Mouse (Mus musculus) CH12.LX (cell line): Measurements from ENCODE around the gene Ccdc137. TPM values are rescaled to one million over a fixed set of nuclear protein-coding genes. Genes with fewer than 3 reads are reported as not detected.

Experiments
- DNase-seq: peaks from one replicate; pipeline ENCODE4 v3.0.0-alpha.2; 2013; ENCODE audit errors: extremely low read depth
- H3K27ac ChIP-seq: 2 replicates; pipeline ENCODE4 v1.5.1; 2012; ENCODE audit warnings: low read depth, mild to moderate bottlenecking, control low read depth, moderate library complexity; ENCODE audit not compliant: insufficient read depth
- H3K27me3 ChIP-seq: replicated peaks from 2 replicates; pipeline ENCODE3; 2012; ENCODE audit warnings: inconsistent platforms
- H3K36me3 ChIP-seq, 2 experiments: replicated peaks in 1 of 2; 2 replicates each; pipeline versions ENCODE3 to v1.6.1; 2012; ENCODE audit warnings: inconsistent platforms in 1 of 2, low read length in 1 of 2, mild to moderate bottlenecking in 1 of 2, mixed read lengths in 1 of 2, moderate library complexity in 1 of 2; ENCODE audit not compliant: control insufficient read depth in 1 of 2, insufficient read depth in 1 of 2
- H3K4me1 ChIP-seq, 2 experiments: 2 replicates each; pipeline ENCODE4 v1.6.1; 2012; ENCODE audit warnings: inconsistent platforms in 1 of 2, moderate library complexity in 1 of 2; ENCODE audit not compliant: insufficient read depth in 2 of 2, control insufficient read depth in 1 of 2
- H3K4me2 ChIP-seq: 2 replicates; pipeline ENCODE4 v1.6.1; 2012; ENCODE audit warnings: low read depth, mild to moderate bottlenecking, control low read depth; ENCODE audit not compliant: poor library complexity, insufficient read depth, severe bottlenecking
- H3K4me3 ChIP-seq, 3 experiments: fragments of 150-350 bp in 1 of 3; sonication (generic) in 1 of 3; replicated peaks in 1 of 3; 2 replicates each; pipeline versions ENCODE3 to v1.5.1; 2011 to 2012; ENCODE audit warnings: low read depth in 2 of 3, low read length in 2 of 3, mild to moderate bottlenecking in 2 of 3, moderate library complexity in 2 of 3, control low read depth in 1 of 3, improper control_type of control experiment in 1 of 3, inconsistent platforms in 1 of 3, mixed read lengths in 1 of 3; ENCODE audit not compliant: poor library complexity in 1 of 3
- H3K79me2 ChIP-seq: replicated peaks from 2 replicates; pipeline ENCODE4 v1.6.1; 2012; ENCODE audit warnings: mild to moderate bottlenecking, moderate library complexity; ENCODE audit not compliant: control insufficient read depth, poor library complexity, insufficient read depth, severe bottlenecking; ENCODE audit errors: extremely low read depth
- H3K9ac ChIP-seq: 2 replicates; pipeline ENCODE4 v1.6.1; 2012; ENCODE audit warnings: low read depth, mild to moderate bottlenecking, control low read depth, moderate library complexity; ENCODE audit not compliant: insufficient read depth
- H3K9me3 ChIP-seq: replicated peaks from 2 replicates; pipeline ENCODE3; 2012; ENCODE audit warnings: low read length, inconsistent platforms, mixed read lengths
- BHLHE40 ChIP-seq: IDR thresholded peaks from 2 replicates; pipeline ENCODE4 v1.6.1; 2011; ENCODE audit warnings: mild to moderate bottlenecking, low read depth, low read length, improper control_type of control experiment
- CHD1 ChIP-seq: IDR thresholded peaks from 2 replicates; pipeline ENCODE4 v1.6.1; 2012; ENCODE audit warnings: low read depth, low read length, improper control_type of control experiment, inconsistent platforms
- CHD2 ChIP-seq: IDR thresholded peaks from 2 replicates; pipeline ENCODE4 v1.6.1; 2011; ENCODE audit warnings: low read length, improper control_type of control experiment
- CTCF ChIP-seq, 2 experiments: IDR thresholded peaks in 1 of 2; conservative IDR thresholded peaks in 1 of 2; 2 replicates each; pipeline ENCODE4 v1.5.1; 2011 to 2012; ENCODE audit warnings: low read depth in 2 of 2, low read length in 2 of 2, improper control_type of control experiment in 1 of 2, inconsistent platforms in 1 of 2, mild to moderate bottlenecking in 1 of 2, moderate library complexity in 1 of 2
- E2F4 ChIP-seq: IDR thresholded peaks from 2 replicates; pipeline ENCODE4 v1.6.1; 2011; ENCODE audit warnings: low read depth, low read length, improper control_type of control experiment; ENCODE audit not compliant: insufficient replicate concordance
- ELF1 ChIP-seq: IDR thresholded peaks from 2 replicates; pipeline ENCODE4 v1.6.1; 2014; ENCODE audit warnings: low read depth, mild to moderate bottlenecking, inconsistent platforms, low read length, improper control_type of control experiment
- ETS1 ChIP-seq: conservative IDR thresholded peaks from 2 replicates; pipeline ENCODE4 v1.6.1; 2012; ENCODE audit warnings: low read depth, mild to moderate bottlenecking, inconsistent platforms, low read length, improper control_type of control experiment, moderate library complexity
- HCFC1 ChIP-seq: IDR thresholded peaks from 2 replicates; pipeline ENCODE4 v1.6.1; 2012; ENCODE audit warnings: low read depth, mild to moderate bottlenecking, inconsistent platforms, low read length, improper control_type of control experiment
- IRF4 ChIP-seq: IDR thresholded peaks from 2 replicates; pipeline ENCODE4 v1.6.1; 2014; ENCODE audit warnings: low read depth, mild to moderate bottlenecking, inconsistent platforms, low read length, improper control_type of control experiment
- JUND ChIP-seq: conservative IDR thresholded peaks from 2 replicates; pipeline ENCODE4 v1.6.1; 2011; ENCODE audit warnings: low read depth, low read length, improper control_type of control experiment
- KAT2A ChIP-seq: IDR thresholded peaks from 2 replicates; pipeline ENCODE4 v1.6.1; 2012; ENCODE audit warnings: low read length, improper control_type of control experiment, inconsistent platforms; ENCODE audit not compliant: insufficient replicate concordance
- MAFK ChIP-seq: IDR thresholded peaks from 2 replicates; pipeline ENCODE4 v1.6.1; 2011; ENCODE audit warnings: low read length, improper control_type of control experiment; ENCODE audit not compliant: insufficient replicate concordance
- MAX ChIP-seq: IDR thresholded peaks from 2 replicates; pipeline ENCODE4 v1.6.1; 2011; ENCODE audit warnings: low read length, improper control_type of control experiment
- MEF2A ChIP-seq: IDR thresholded peaks from 2 replicates; pipeline ENCODE4 v1.6.1; 2014; ENCODE audit warnings: low read depth, mild to moderate bottlenecking, inconsistent platforms, low read length, improper control_type of control experiment, borderline replicate concordance
- MXI1 ChIP-seq: IDR thresholded peaks from 2 replicates; pipeline ENCODE4 v1.6.1; 2011; ENCODE audit warnings: mild to moderate bottlenecking, low read depth, low read length, improper control_type of control experiment
- MYC ChIP-seq: IDR thresholded peaks from 2 replicates; pipeline ENCODE4 v1.6.1; 2011; ENCODE audit warnings: low read depth, mild to moderate bottlenecking, improper control_type of control experiment, low read length
- NELFE ChIP-seq: IDR thresholded peaks from 2 replicates; pipeline ENCODE4 v1.6.1; 2011; ENCODE audit warnings: low read depth, low read length, improper control_type of control experiment
- NRF1 ChIP-seq: IDR thresholded peaks from 2 replicates; pipeline ENCODE4 v1.6.1; 2014; ENCODE audit warnings: low read depth, mild to moderate bottlenecking, inconsistent platforms, low read length, improper control_type of control experiment, moderate library complexity
- PAX5 ChIP-seq: IDR thresholded peaks from 2 replicates; pipeline ENCODE4 v1.6.1; 2012; ENCODE audit warnings: low read length, inconsistent platforms, mixed read lengths
- POLR2A ChIP-seq: IDR thresholded peaks from 2 replicates; pipeline ENCODE4 v1.6.1; 2011; ENCODE audit warnings: low read depth, mild to moderate bottlenecking, improper control_type of control experiment, low read length
- POLR2AphosphoS2 ChIP-seq: IDR thresholded peaks from 2 replicates; pipeline ENCODE4 v1.6.1; 2011; ENCODE audit warnings: low read depth, low read length, improper control_type of control experiment
- RAD21 ChIP-seq: IDR thresholded peaks from 2 replicates; pipeline ENCODE4 v1.6.1; 2011; ENCODE audit warnings: low read depth, mild to moderate bottlenecking, low read length, improper control_type of control experiment, moderate library complexity
- RCOR1 ChIP-seq: conservative IDR thresholded peaks from 2 replicates; pipeline ENCODE4 v1.6.1; 2012; ENCODE audit warnings: low read depth, mild to moderate bottlenecking, inconsistent platforms, low read length, improper control_type of control experiment
- SIN3A ChIP-seq: IDR thresholded peaks from 2 replicates; pipeline ENCODE4 v1.6.1; 2012; ENCODE audit warnings: low read length, improper control_type of control experiment, inconsistent platforms
- SMC3 ChIP-seq: IDR thresholded peaks from 2 replicates; pipeline ENCODE4 v1.6.1; 2011; ENCODE audit warnings: low read depth, low read length, improper control_type of control experiment
- TBP ChIP-seq: conservative IDR thresholded peaks from 2 replicates; pipeline ENCODE4 v1.6.1; 2011; ENCODE audit warnings: low read depth, low read length, improper control_type of control experiment
- TCF12 ChIP-seq: IDR thresholded peaks from 2 replicates; pipeline ENCODE4 v1.6.1; 2014; ENCODE audit warnings: low read depth, mild to moderate bottlenecking, inconsistent platforms, low read length, improper control_type of control experiment
- UBTF ChIP-seq: IDR thresholded peaks from 2 replicates; pipeline ENCODE4 v1.6.1; 2012; ENCODE audit warnings: low read depth, mild to moderate bottlenecking, inconsistent platforms, low read length, improper control_type of control experiment, moderate library complexity
- USF1 ChIP-seq: IDR thresholded peaks from 2 replicates; pipeline ENCODE4 v1.6.1; 2014; ENCODE audit warnings: low read depth, mild to moderate bottlenecking, inconsistent platforms, low read length, improper control_type of control experiment
- USF2 ChIP-seq: conservative IDR thresholded peaks from 2 replicates; pipeline ENCODE4 v1.6.1; 2011; ENCODE audit warnings: low read depth, low read length, improper control_type of control experiment
- ZC3H11A ChIP-seq: IDR thresholded peaks from 2 replicates; pipeline ENCODE4 v1.6.1; 2012; ENCODE audit warnings: low read depth, mild to moderate bottlenecking, inconsistent platforms, low read length, improper control_type of control experiment
- ZKSCAN1 ChIP-seq: IDR thresholded peaks from 2 replicates; pipeline ENCODE4 v1.6.1; 2012; ENCODE audit warnings: low read depth, inconsistent platforms, low read length, improper control_type of control experiment, borderline replicate concordance
- ZMIZ1 ChIP-seq: IDR thresholded peaks from 2 replicates; pipeline ENCODE4 v1.6.1; 2012; ENCODE audit warnings: low read depth, mild to moderate bottlenecking, inconsistent platforms, low read length, improper control_type of control experiment
- dilution Hi-C: fragments of 300-500 bp; cut with MboI; formaldehyde crosslinking; loops from 2 replicates; pipeline ENCODE4 v1.14.3; 2020; ENCODE audit warnings: low sequenced_read_pairs; ENCODE audit not compliant: extremely low pct_unique_long_range_greater_than_20kb, extremely low pct_ligation_motif_present
- in situ Hi-C: fragments of 300-500 bp; cut with MboI; formaldehyde crosslinking; loops from 3 replicates; pipeline ENCODE4 v1.14.3; 2019; ENCODE audit warnings: low sequenced_read_pairs, low pct_ligation_motif_present, low pct_unique_long_range_greater_than_20kb, mixed read lengths
- polyA plus RNA-seq: library from polyadenylated mRNA; unstranded; fragments of >175 nt; gene quantifications from 2 replicates; pipeline ENCODE4 v1.2.1, GENCODE M21; 2012; ENCODE audit warnings: low read depth; ENCODE audit not compliant: insufficient read length
- total RNA-seq, 2 experiments: library from RNA; depleted of rRNA; stranded (reverse); fragments of 300-350 nt in 1 of 2; fragments of >200 nt in 1 of 2; gene quantifications; 2 replicates each; pipeline ENCODE4 v1.2.3; 2012 to 2014

Gene Ccdc137
- total and polyA plus RNA-seq, 3 experiments, result 30.1 to 104 (median 61.1) TPM

GRCm38 (mm10) chr11:120491317-120492023, 33.6 kb downstream of the Ccdc137 start, which contains the start of gene Slc25a10 (continued):
- TF ChIP-seq NELFE (peak; percentile 80), USF2 (peak; percentile 9; the same call in 1 of the 2 replicates), IRF4 (no peak), CHD1 (no peak), RCOR1 (no peak), TBP (0 out of 2 replicates have a peak, but pooled peaks have one; percentile 44), SMC3 (no peak; the same call in 1 of the 2 replicates), MYC (no peak)

- Histone ChIP-seq H3K27me3 (no peaks in the 10 kb centered on the region), H3K4me2 (peak overlapping the region; percentile 55), H3K4me1 (peaks cover 15 to 42% of the 10 kb centered on the region in 2 experiments), H3K27ac (peak overlapping the region; percentile 45), H3K9ac (peak overlapping the region; percentile 71), H3K36me3 (peaks cover 46 to 76% of the 10 kb centered on the region in 2 experiments), H3K9me3 (no peaks in the 10 kb centered on the region), H3K4me3 (peak overlapping the region; percentile 73 to 87 (median 75)), H3K79me2 (peaks cover 2% of the 10 kb centered on the region; the same call in 1 of the 2 replicates)
- DNase-seq, result peak; percentile 85
- in situ Hi-C loops, result no loop called here
- dilution Hi-C loops, result no loop called here
- TF ChIP-seq MEF2A, result peak; percentile 92
- no peak; the same call in 1 of the 2 replicates for TF ChIP-seq CHD1
- TF ChIP-seq ZC3H11A, result no peak
- TF ChIP-seq HCFC1, result no peak; the same call in 1 of the 2 replicates
- no peak for TF ChIP-seq SMC3
- 0 out of 2 replicates have a peak, but pooled peaks have one; percentile 44 for TF ChIP-seq NELFE
- peak; percentile 88 for TF ChIP-seq SIN3A
- peak in 1 of 2 experiments; percentile 59; a peak in 2 of 4 replicates for TF ChIP-seq CTCF (conservative IDR thresholded peaks at IDR 0.05 in 1 of 2, IDR thresholded peaks at IDR 0.05 in 1 of 2; ENCODE audit: low read depth in 2 of 2, low read length in 2 of 2)
- TF ChIP-seq TCF12, result no peak; the same call in none of the 2 replicates
- TF ChIP-seq RAD21, result peak; percentile 37
- TF ChIP-seq KAT2A, result no peak
- no peak for TF ChIP-seq MAFK
- no peak for TF ChIP-seq ZKSCAN1
- no peak for TF ChIP-seq RCOR1
- TF ChIP-seq MXI1, result peak; percentile 82
- no peak for TF ChIP-seq ELF1
- no peak for TF ChIP-seq POLR2AphosphoS2
- peak; percentile 87 for TF ChIP-seq MAX
- no peak for TF ChIP-seq PAX5
- TF ChIP-seq USF1, result peak; percentile 64
- TF ChIP-seq NRF1, result no peak
- TF ChIP-seq TBP, result no peak
- TF ChIP-seq ZMIZ1, result no peak
- no peak for TF ChIP-seq E2F4
- TF ChIP-seq CHD2, result peak; percentile 3; the same call in 1 of the 2 replicates
- peak; percentile 43 for TF ChIP-seq ETS1
- TF ChIP-seq JUND, result no peak
- TF ChIP-seq UBTF, result peak; percentile 40; the same call in 1 of the 2 replicates
- peak; percentile 28 for TF ChIP-seq BHLHE40
- no peak for TF ChIP-seq POLR2A
- TF ChIP-seq USF2, result peak; percentile 56
Measured at GRCm38 (mm10) chr11:120492024-120492877, 34.3 kb downstream of the Ccdc137 start.
